Mouse (Mus musculus) cerebral cortex, adult 2 months (tissue): Measurements from ENCODE around the gene 4921536K21Rik.

Experiments
- WGBS: fragments of 180-500 bp; shearing (Covaris S2); methylation state at CpG from one replicate; pipeline ENCODE4 v1.1.7; 2018; 5-methylcytosine and 5-hydroxymethylcytosine counted together

Gene 4921536K21Rik

DNA sequence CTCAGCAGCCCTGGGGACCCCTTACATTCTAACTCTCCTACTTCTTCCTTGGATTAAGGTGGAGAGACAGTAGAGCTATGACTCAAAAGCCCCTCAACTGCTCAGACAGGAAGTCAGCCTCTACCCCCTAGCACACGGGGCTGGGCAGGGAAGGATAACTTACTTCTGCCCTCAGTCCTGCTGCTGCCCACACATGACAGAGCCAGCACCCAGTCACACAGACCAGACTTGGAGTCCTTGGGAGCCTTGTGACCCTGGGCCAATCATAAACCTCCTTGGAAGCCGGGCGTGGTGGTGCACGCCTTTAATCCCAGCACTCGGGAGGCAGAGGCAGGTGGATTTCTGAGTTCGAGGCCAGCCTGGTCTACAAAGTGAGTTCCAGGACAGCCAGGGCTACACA lies 16.5 kb upstream of the 4921536K21Rik start:
- WGBS, result 51% methylated on average over 6 of the region's 6 CpGs

- 33% methylated on average over 5 of the region's 5 CpGs for whole genome bisulfite sequencing
Observed at GRCm38 (mm10) chr11:3910513-3911310, 15.8 kb upstream of the 4921536K21Rik start.

DNA sequence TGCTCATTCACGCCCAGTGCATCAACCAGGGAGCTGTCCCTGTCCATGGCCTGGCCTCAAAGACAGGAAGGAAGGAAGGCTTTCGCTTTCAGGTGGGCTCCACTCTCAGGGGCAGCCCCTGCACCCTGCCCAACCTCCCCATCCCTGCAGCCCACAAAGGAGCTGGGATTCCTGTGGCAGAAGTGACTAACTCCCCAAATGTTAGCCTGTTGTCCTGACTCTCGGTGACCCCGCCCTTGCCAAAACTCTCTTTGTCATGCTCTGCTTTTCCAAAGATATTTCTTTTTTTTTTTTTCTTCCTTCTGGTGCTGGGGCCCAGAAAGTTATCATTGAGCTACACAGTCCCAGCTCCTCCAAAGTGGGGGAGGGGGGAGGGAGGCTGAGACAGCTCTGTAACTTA lies 14.3 kb upstream of the 4921536K21Rik start:
- WGBS, result 80% methylated on average over 4 of the region's 4 CpGs

DNA sequence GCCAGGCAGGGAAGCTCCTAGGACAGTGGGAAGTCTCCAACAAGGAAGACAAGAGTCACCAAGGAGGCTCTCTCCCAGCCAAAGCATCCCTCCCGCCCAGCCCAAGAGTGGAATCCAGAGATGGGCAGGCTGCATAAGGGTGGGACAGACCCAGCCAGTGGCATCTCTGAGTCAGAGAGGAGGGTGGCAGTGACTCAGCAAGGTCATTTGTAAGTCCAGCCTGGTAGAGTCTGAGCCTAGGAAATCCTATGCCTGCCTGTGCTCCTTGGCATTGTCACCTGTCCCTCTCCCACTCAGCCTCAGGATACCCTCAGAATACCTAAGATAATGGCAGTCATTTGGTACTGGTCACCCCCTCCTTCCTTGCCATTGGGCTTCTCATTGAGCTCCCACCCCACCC lies 10.5 kb upstream of the 4921536K21Rik start:
- WGBS, result 88% methylated on average over 1 of the region's 1 CpGs

GRCm38 (mm10) chr11:3904673-3905072 lies 9.8 kb upstream of the 4921536K21Rik start:
- WGBS, result 89% methylated on average over 6 of the region's 6 CpGs

- WGBS, result 56% methylated on average over 5 of the region's 5 CpGs
Observed at GRCm38 (mm10) chr11:3903046-3903445, 8.1 kb upstream of the 4921536K21Rik start.

DNA sequence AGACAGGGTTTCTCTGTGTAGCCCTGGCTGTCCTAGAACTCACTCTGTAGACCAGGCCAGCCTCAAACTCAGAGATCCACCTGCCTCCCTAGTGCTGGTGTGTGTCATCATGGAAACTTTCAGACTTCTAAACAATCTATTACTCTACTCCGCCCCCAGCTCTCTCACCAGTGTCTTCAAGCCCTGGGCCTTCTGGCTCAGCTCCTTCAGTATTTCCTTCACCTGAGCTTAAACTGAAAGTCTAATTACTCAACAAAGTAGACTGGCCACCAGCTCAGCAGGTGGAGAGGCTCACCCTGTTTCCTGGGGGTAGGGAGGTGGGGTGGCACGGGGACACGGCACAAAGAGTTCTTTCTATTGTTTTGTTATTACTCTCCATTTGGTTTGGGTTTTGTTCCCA lies 7.6 kb upstream of the 4921536K21Rik start:
- 82% methylated on average over 3 of the region's 3 CpGs for WGBS

DNA sequence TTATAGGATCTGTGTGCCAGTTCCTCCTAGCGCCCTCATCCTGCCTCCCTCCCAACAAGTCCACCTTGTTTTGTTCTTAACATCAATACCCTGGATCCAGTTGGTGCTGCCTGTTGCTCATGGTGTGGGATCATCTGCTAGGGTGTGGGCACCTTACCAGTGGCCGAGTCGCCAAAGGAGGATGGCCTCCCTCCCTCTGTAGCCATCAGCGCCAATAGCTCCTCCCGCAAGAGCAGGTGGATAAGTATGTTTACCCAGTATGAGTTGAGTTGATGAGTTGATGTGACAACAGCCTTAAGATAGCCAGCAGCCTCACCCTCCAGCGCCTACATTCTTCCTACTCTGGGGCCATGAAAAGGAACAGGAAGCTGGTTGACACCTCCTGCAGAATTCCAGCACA lies 5.4 kb upstream of the 4921536K21Rik start:
- 59% methylated on average over 6 of the region's 6 CpGs for WGBS

GRCm38 (mm10) chr11:3895933-3896332 lies 1.0 kb upstream of the 4921536K21Rik start:
- 67% methylated on average over 1 of the region's 1 CpGs for WGBS

GRCm38 (mm10) chr11:3895458-3895857 lies 560 bp upstream of the 4921536K21Rik start:
- WGBS, result 4% methylated on average over 10 of the region's 10 CpGs

DNA sequence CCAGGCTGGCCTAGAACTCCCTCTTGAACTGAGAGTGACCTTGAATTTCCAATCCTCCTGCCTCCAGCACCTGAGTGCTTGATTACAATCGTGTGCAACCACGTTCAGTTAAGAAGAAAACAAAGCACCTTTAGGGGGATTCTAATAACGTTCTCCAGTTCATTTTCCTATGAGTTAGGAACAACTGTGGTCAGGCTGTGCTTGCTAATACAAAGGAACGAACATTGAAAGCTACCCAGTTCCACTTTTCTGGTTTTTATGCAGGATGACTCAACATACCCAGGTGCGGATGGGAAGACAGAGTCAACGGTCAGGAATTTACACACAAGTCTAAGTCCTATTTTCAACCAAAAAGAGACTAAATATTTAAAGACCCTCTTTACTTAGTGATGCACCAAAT lies 928 bp downstream of the 4921536K21Rik start:
- 82% methylated on average over 6 of the region's 6 CpGs for WGBS

GRCm38 (mm10) chr11:3887331-3887730 lies 7.6 kb downstream of the 4921536K21Rik start:
- 73% methylated on average over 5 of the region's 5 CpGs for WGBS

GRCm38 (mm10) chr11:3883711-3884110 lies 11.2 kb downstream of the 4921536K21Rik start:
- 93% methylated on average over 3 of the region's 3 CpGs for WGBS

GRCm38 (mm10) chr11:3879836-3880235 lies 15.1 kb downstream of the 4921536K21Rik start:
- 34% methylated on average over 2 of the region's 2 CpGs for WGBS

- WGBS, result 82% methylated on average over 7 of the region's 7 CpGs
Observed at GRCm38 (mm10) chr11:3878660-3879059, 16.2 kb downstream of the 4921536K21Rik start.

GRCm38 (mm10) chr11:3876419-3876818 lies 18.5 kb downstream of the 4921536K21Rik start:
- 63% methylated on average over 6 of the region's 6 CpGs for WGBS

- WGBS, result 36% methylated on average over 6 of the region's 6 CpGs
Observed at GRCm38 (mm10) chr11:3864343-3864742, 30.6 kb downstream of the 4921536K21Rik start.

GRCm38 (mm10) chr11:3863454-3864112 lies 31.3 kb downstream of the 4921536K21Rik start, which contains the start of gene Osbp2:
Osbp2 (minus strand) TSS chr11:3863903.
- 2% methylated on average over 58 of the region's 58 CpGs for WGBS

GRCm38 (mm10) chr11:3862661-3863453 lies 32.0 kb downstream of the 4921536K21Rik start:
- 62% methylated on average over 19 of the region's 19 CpGs for WGBS

- WGBS, result 78% methylated on average over 4 of the region's 4 CpGs
Observed at GRCm38 (mm10) chr11:3860361-3860760, 34.5 kb downstream of the 4921536K21Rik start.

GRCm38 (mm10) chr11:3859778-3860177 lies 35.1 kb downstream of the 4921536K21Rik start:
- 68% methylated on average over 4 of the region's 4 CpGs for WGBS

- 83% methylated on average over 5 of the region's 5 CpGs for WGBS
Observed at GRCm38 (mm10) chr11:3857902-3858301, 37.0 kb downstream of the 4921536K21Rik start.
